Mouse (Mus musculus) heart, embryonic 12.5 days (tissue): ENCODE measurements around the gene Cd36. TPM values are rescaled to one million over a fixed set of nuclear protein-coding genes. Genes with fewer than 3 reads are reported as not detected.

ENCODE experiments used
- ATAC-seq: fragments of 200-750 bp; cut with Nextera tagmentation; 2 replicates; pipeline ENCODE4 v1.8.0; 2017; ENCODE audit warnings: moderate TSS enrichment, moderate library complexity; ENCODE audit not compliant: insufficient number of reproducible peaks, low FRiP score
- H3K27ac ChIP-seq: fragments of 300-500 bp; sonication (generic); 2 replicates; pipeline ENCODE4 v1.5.1; 2016; ENCODE audit warnings: mild to moderate bottlenecking, moderate library complexity; ENCODE audit not compliant: poor library complexity, severe bottlenecking
- H3K27me3 ChIP-seq: fragments of 300-500 bp; sonication (generic); replicated peaks from 2 replicates; pipeline ENCODE4 v1.6.1; 2016; ENCODE audit warnings: mild to moderate bottlenecking, moderate library complexity
- H3K36me3 ChIP-seq: fragments of 300-500 bp; sonication (generic); 2 replicates; pipeline ENCODE4 v1.6.1; 2016; ENCODE audit warnings: mild to moderate bottlenecking, moderate library complexity
- H3K4me1 ChIP-seq: fragments of 300-500 bp; sonication (generic); replicated peaks from 2 replicates; pipeline ENCODE4 v1.6.1; 2016; ENCODE audit warnings: mild to moderate bottlenecking
- H3K4me2 ChIP-seq: fragments of 300-500 bp; sonication (generic); 2 replicates; pipeline ENCODE4 v1.6.1; 2016; ENCODE audit warnings: mild to moderate bottlenecking, moderate library complexity
- H3K4me3 ChIP-seq: fragments of 300-500 bp; sonication (generic); 2 replicates; pipeline ENCODE4 v1.5.1; 2016; ENCODE audit warnings: mild to moderate bottlenecking
- H3K9ac ChIP-seq: fragments of 300-500 bp; sonication (generic); 2 replicates; pipeline ENCODE4 v1.6.1; 2016; ENCODE audit warnings: mild to moderate bottlenecking, moderate library complexity
- H3K9me3 ChIP-seq: fragments of 300-500 bp; sonication (generic); replicated peaks from 2 replicates; pipeline ENCODE4 v1.6.1; 2016; ENCODE audit warnings: mild to moderate bottlenecking, moderate library complexity
- WGBS: fragments of 180-500 bp; shearing (Covaris S2); methylation state at CpG from one replicate; pipeline ENCODE4 v1.1.7; 2016; 5-methylcytosine and 5-hydroxymethylcytosine counted together
- polyA plus RNA-seq: library from polyadenylated mRNA; unstranded; fragments of >200 nt; fragmentation: Nextera tagmentation; extraction: Ambion mirVana; gene quantifications from 2 replicates; pipeline ENCODE4 v1.2.1, GENCODE M21; 2016

Gene Cd36
- polyA plus RNA-seq, 1 experiment from 2014 or later: 59.2 TPM

DNA sequence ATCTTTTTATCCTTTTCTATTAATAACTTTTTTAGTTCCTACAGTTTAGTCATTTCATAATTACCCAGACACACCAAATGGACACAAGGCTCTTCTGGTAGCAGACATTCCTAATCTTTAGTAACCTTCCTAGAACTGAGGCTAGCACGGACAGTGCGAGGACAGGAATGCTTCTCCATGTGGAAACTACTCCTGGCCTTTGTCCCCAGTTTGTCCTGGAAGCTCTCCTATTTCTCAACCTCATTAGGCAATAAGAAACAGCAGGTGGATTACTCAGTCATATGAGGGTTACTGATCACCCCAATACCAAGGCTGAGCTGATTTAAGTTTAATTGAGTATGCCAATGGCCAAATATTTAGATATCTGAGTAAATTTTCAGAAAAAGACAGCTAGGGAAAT, 25.5 kb downstream of the Cd36 start:
- Histone ChIP-seq H3K27ac (no peak overlapping the region), H3K4me2 (no peak overlapping the region), H3K4me3 (no peak overlapping the region), H3K9me3 (no peaks in the 10 kb centered on the region), H3K4me1 (0 out of 2 replicates have a peak, but pooled peaks cover 2% of the 10 kb centered on the region), H3K36me3 (no peaks in the 10 kb centered on the region), H3K9ac (no peak overlapping the region), H3K27me3 (no peaks in the 10 kb centered on the region)
- no peak for ATAC-seq
- WGBS: 50% methylated on average over 2 of the region's 2 CpGs

DNA sequence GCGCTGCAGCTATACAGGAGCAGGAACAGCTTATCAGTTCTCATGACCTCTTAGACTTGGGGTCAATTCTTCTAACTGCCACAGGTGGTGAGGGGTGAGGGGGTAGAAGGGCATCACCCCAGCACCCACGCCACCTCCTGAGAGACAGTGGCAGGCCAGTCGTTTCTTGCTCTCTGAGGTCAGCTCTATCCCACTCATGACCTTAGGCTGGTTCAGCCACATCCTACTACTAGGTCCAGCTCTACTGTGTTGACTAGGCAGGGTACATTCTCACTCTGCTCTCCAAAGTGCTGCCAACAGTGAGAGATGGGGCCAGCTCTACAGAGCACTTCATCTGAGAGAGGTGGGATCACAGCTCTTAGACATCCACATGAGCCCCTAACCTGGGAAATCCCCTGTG, 30.2 kb downstream of the Cd36 start:
- Histone ChIP-seq H3K27me3 (no peaks in the 10 kb centered on the region), H3K36me3 (no peaks in the 10 kb centered on the region), H3K9me3 (no peaks in the 10 kb centered on the region), H3K4me3 (no peak overlapping the region), H3K9ac (no peak overlapping the region), H3K27ac (no peak overlapping the region), H3K4me2 (no peak overlapping the region), H3K4me1 (peaks cover 8% of the 10 kb centered on the region; the same call in 1 of the 2 replicates)
- 66% methylated on average over 3 of the region's 3 CpGs for WGBS
- no peak for ATAC-seq

DNA sequence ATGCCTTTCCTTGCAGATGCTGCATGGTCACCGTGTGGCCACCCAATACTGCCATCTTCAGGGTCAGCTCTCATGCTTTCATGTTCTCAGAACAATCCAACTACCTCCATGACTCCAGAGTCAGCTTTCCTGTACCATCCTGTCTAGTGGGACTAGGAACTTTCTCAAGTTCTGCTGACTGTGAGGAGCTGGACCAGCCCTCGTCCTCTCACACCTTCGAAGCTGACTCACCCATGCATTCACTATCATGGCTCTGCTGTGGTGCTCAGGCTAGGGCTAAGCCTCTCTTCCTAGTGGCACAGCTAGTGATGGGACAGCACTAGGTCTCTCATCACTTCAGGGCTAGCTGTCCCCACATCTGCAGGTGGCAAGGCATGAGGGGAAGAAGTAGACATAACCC, 30.7 kb downstream of the Cd36 start:
- 85% methylated on average over 3 of the region's 3 CpGs for WGBS
- no peak overlapping the region for H3K4me2 ChIP-seq
- no peak overlapping the region for H3K4me3 ChIP-seq
- peaks cover 8% of the 10 kb centered on the region; the same call in 1 of the 2 replicates for H3K4me1 ChIP-seq
- no peak for ATAC-seq
- no peak overlapping the region for H3K27ac ChIP-seq
- no peak overlapping the region for H3K9ac ChIP-seq
- H3K36me3 ChIP-seq: no peaks in the 10 kb centered on the region
- H3K27me3 ChIP-seq: no peaks in the 10 kb centered on the region
- H3K9me3 ChIP-seq: no peaks in the 10 kb centered on the region

DNA sequence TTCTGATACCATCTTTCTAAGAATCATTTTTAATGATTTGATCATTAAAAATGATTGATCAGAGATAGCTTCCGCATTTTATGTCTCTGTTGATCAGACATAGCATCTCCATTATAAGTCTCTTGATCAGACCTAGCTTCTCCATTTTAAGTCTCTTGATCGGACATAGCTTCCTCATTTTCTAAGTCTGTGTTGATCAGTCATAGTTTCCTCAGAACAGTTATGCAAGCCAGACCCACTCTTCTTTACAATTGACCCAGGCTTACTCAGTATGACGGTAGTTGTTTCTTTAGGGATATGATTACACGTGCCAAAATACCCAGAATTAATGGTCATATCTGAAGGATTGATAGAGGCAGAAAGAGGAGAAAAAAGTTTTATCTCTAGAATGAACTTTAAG, 31.3 kb downstream of the Cd36 start:
- Histone ChIP-seq H3K9ac (no peak overlapping the region), H3K4me1 (peaks cover 8% of the 10 kb centered on the region; the same call in 1 of the 2 replicates), H3K27me3 (no peaks in the 10 kb centered on the region), H3K36me3 (no peaks in the 10 kb centered on the region), H3K27ac (no peak overlapping the region), H3K4me3 (no peak overlapping the region), H3K9me3 (no peaks in the 10 kb centered on the region), H3K4me2 (no peak overlapping the region)
- 74% methylated on average over 4 of the region's 4 CpGs for whole genome bisulfite sequencing
- ATAC-seq: no peak

DNA sequence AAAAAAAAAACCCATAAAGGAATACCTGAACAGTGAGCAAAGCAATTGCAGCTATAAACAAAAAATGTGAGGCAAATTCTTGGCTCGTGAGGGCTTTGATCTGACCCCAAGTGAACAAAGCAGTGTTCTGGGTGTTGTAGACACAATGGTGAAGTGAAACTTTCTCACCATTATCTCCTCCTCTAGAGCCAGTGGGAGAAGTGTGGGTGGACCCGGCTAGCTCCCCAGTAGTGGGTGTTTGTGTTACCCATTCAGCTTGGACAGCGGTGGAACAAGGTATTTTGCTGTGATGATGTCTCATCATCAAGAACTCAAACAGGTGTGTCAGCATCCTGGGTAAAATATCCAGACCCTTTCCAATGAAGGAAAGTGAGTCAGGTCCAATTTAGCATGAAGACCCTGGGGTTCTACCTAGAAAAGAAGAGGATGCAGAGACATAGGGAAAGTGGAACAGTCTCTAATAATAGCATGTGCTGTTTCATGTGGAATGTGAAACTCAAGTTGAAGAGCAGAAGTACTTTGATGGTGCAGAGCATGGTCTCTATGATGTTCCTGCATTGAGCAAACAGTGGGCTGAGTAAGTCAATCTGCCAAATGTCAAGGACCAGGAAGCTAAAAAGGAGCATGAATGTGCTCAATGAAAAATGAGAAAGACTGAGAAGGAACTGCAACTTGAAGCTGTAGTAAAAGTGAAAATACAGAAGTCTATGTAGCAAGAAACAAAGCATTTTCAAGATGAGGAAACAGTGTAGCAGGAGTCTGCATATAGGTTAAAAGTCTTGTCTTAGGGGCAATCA, 34.3 kb downstream of the Cd36 start:
- no peak overlapping the region for H3K4me2 ChIP-seq
- H3K9ac ChIP-seq: no peak overlapping the region
- H3K27ac ChIP-seq: no peak overlapping the region
- H3K9me3 ChIP-seq: no peaks in the 10 kb centered on the region
- peaks cover 8% of the 10 kb centered on the region; the same call in 1 of the 2 replicates for H3K4me1 ChIP-seq
- no peaks in the 10 kb centered on the region for H3K36me3 ChIP-seq
- 75% methylated on average over 3 of the region's 3 CpGs for WGBS
- H3K4me3 ChIP-seq: no peak overlapping the region
- no peaks in the 10 kb centered on the region for H3K27me3 ChIP-seq
- no peak for ATAC-seq

DNA sequence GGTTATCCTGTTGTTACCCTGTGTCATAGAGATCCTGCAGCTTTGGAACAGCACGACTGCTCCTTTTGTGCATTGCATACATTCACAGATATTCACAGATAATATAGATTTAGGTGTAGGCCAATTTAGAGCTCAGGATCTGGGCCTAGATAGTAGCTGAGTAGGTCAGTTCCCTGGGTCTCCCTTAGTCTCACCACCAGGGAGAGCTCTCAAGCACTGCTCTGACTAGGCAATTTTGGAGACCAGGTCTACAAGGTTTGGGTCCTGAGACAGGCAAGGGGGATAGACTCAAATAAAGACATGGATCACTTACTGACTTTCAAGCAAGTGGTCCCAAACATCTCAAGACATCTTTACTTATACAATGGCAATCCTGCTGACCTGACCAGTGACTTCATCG, 38.0 kb downstream of the Cd36 start:
- H3K27me3 ChIP-seq: no peaks in the 10 kb centered on the region
- no peak for ATAC-seq
- no peaks in the 10 kb centered on the region for H3K36me3 ChIP-seq
- H3K9me3 ChIP-seq: no peaks in the 10 kb centered on the region
- H3K4me1 ChIP-seq: peaks cover 8% of the 10 kb centered on the region
- H3K27ac ChIP-seq: no peak overlapping the region
- no peak overlapping the region for H3K4me3 ChIP-seq
- 80% methylated on average over 2 of the region's 2 CpGs for WGBS
- no peak overlapping the region for H3K4me2 ChIP-seq
- H3K9ac ChIP-seq: no peak overlapping the region

DNA sequence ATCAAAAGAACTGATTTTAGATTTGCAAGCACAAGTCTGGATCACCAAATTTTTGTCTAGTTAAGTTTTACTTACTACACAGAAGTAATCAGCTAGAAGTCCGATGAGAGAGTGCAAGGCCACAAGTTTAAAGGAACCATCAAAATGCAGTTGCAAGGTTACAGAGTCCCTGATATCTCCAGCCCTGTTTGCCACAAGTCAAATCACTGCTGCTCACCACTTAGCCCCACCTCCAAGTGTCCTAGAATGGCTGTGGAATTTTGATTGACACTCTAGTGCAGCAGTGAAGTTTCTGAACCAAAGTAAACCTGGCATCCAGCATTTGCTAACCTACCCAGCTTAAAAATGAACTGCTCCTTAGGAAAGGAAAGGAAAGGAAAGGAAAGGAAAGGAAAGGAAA, 39.0 kb downstream of the Cd36 start:
- Histone ChIP-seq H3K27me3 (no peaks in the 10 kb centered on the region), H3K9ac (no peak overlapping the region), H3K27ac (no peak overlapping the region), H3K9me3 (no peaks in the 10 kb centered on the region), H3K4me2 (no peak overlapping the region), H3K4me1 (peaks cover 10% of the 10 kb centered on the region), H3K4me3 (no peak overlapping the region), H3K36me3 (no peaks in the 10 kb centered on the region)
- no peak for ATAC-seq
- WGBS: 48% methylated on average over 1 of the region's 1 CpGs

DNA sequence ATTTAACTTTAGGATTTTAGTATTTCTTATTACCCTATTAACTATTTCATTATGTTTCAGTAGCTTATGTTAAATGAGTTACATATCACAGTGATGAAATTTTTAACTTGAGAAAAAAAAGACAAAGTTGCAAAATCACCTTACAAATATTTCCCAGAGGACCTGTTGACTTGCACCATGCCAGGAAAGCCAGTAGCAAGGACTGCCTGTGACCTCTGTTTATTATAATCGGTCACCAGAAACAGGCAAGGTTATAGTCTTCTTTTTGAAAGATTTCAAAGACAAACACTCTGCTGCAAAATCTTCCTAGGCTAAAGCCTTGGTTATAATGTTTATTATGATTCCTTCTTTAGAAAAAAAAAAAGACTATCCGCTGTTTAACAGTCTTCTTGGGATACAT, 39.9 kb downstream of the Cd36 start:
- ATAC-seq: no peak
- no peak overlapping the region for H3K27ac ChIP-seq
- H3K4me3 ChIP-seq: no peak overlapping the region
- H3K4me2 ChIP-seq: no peak overlapping the region
- 87% methylated on average over 2 of the region's 2 CpGs for WGBS
- peaks cover 10% of the 10 kb centered on the region for H3K4me1 ChIP-seq
- H3K9me3 ChIP-seq: no peaks in the 10 kb centered on the region
- H3K27me3 ChIP-seq: no peaks in the 10 kb centered on the region
- no peaks in the 10 kb centered on the region for H3K36me3 ChIP-seq
- H3K9ac ChIP-seq: no peak overlapping the region

DNA sequence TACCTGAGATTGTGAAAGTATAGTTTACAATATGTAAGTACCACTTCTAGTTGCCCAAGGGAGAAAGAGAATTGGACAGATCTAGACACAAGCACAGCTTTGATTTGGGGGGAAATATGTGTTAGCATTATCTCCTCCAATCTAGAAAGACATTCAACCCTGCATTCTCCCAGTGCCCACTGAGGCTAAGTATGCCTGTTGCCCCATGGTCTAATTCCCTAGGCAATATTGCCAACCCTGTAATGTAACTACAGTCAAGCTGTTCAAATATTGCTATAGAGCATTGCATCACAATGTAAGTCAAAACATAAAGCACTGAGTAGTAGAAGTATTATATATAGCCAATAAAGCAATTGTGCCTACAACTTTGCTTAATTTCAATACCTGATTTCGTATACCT, 40.3 kb downstream of the Cd36 start:
- ATAC-seq: no peak
- H3K36me3 ChIP-seq: no peaks in the 10 kb centered on the region
- H3K4me1 ChIP-seq: peaks cover 12% of the 10 kb centered on the region
- H3K27ac ChIP-seq: no peak overlapping the region
- 83% methylated on average over 1 of the region's 1 CpGs for WGBS
- H3K9ac ChIP-seq: no peak overlapping the region
- H3K27me3 ChIP-seq: no peaks in the 10 kb centered on the region
- H3K4me3 ChIP-seq: no peak overlapping the region
- 0 out of 2 replicates have a peak overlapping the region, but pooled peaks have one; percentile 24 for H3K4me2 ChIP-seq
- H3K9me3 ChIP-seq: no peaks in the 10 kb centered on the region

DNA sequence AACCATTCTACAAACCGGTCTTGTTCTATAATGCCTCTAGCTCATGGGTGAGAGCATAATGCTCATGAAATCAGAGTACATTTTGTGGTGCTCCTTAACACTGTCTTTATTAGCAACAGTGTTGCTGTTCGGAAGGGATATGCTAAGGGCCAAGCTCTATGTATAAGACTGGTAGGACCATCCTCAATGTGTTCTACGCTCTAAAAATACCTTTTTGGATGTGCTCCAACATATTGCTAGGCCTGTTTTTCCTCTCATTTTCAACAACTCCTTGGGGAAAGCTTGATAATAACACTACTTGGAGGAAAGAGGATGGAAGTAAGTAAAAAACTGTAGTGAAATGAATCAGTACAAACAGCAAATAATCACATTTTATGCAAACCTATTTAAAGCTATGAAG, 44.7 kb downstream of the Cd36 start:
- WGBS: 43% methylated on average over 3 of the region's 3 CpGs
- no peak overlapping the region for H3K4me2 ChIP-seq
- no peak overlapping the region for H3K4me3 ChIP-seq
- no peaks in the 10 kb centered on the region for H3K27me3 ChIP-seq
- H3K9ac ChIP-seq: no peak overlapping the region
- no peak for ATAC-seq
- H3K27ac ChIP-seq: peak overlapping the region; percentile 89
- H3K36me3 ChIP-seq: no peaks in the 10 kb centered on the region
- peaks cover 12% of the 10 kb centered on the region for H3K4me1 ChIP-seq
- no peaks in the 10 kb centered on the region for H3K9me3 ChIP-seq

DNA sequence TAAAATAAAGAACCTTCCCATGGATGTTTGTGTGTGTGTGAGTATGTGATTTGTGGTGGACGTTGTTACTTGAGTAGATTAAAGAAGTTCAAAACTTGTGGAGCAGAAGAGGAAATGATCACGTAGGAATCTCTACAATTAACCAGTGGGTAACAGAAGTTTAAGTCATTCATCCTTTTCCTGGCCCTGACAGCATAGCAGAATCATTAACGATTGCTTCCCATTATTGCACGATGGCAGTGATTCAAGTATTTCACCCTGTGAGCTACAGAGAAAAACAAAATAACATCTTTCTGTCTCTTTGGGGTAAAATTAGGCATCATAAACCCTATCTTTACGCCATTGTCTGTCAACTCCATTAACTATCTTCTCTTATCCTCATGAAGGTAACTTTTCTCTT, 45.3 kb downstream of the Cd36 start:
- no peak overlapping the region for H3K4me2 ChIP-seq
- no peak for ATAC-seq

More for the DNA sequence above, 45.3 kb downstream of the Cd36 start:
- Histone ChIP-seq H3K9me3 (no peaks in the 10 kb centered on the region), H3K27ac (peak overlapping the region; percentile 89; the same call in 1 of the 2 replicates), H3K4me3 (no peak overlapping the region), H3K4me1 (peaks cover 12% of the 10 kb centered on the region), H3K27me3 (no peaks in the 10 kb centered on the region), H3K9ac (no peak overlapping the region), H3K36me3 (no peaks in the 10 kb centered on the region)
- 73% methylated on average over 5 of the region's 5 CpGs for WGBS
